Mouse (Mus musculus) stomach, embryonic 15.5 days (tissue): ENCODE results near the gene Lrrc73. TPM values are rescaled to one million over a fixed set of nuclear protein-coding genes. Genes with fewer than 3 reads are reported as not detected.

Experiments
- ATAC-seq: fragments of 200-750 bp; cut with Nextera tagmentation; 2 replicates; pipeline ENCODE4 v1.8.0; 2017; ENCODE audit warnings: low read depth, moderate number of reproducible peaks, moderate TSS enrichment; ENCODE audit not compliant: insufficient read depth, low FRiP score
- H3K27ac ChIP-seq: fragments of 300-500 bp; sonication (generic); 2 replicates; pipeline ENCODE4 v1.5.1; 2015; ENCODE audit warnings: mild to moderate bottlenecking, inconsistent platforms
- H3K27me3 ChIP-seq: fragments of 300-500 bp; sonication (generic); replicated peaks from 2 replicates; pipeline ENCODE4 v1.6.1; 2015; ENCODE audit warnings: inconsistent platforms
- H3K36me3 ChIP-seq: fragments of 300-500 bp; sonication (generic); 2 replicates; pipeline ENCODE4 v1.6.1; 2015; ENCODE audit warnings: inconsistent platforms
- H3K4me1 ChIP-seq: fragments of 300-500 bp; sonication (generic); 2 replicates; pipeline ENCODE4 v1.6.1; 2015; ENCODE audit warnings: inconsistent platforms
- H3K4me2 ChIP-seq: fragments of 300-500 bp; sonication (generic); 2 replicates; pipeline ENCODE4 v1.6.1; 2015; ENCODE audit warnings: mild to moderate bottlenecking, inconsistent platforms
- H3K4me3 ChIP-seq: fragments of 300-500 bp; sonication (generic); replicated peaks from 2 replicates; pipeline ENCODE4 v1.5.1; 2015; ENCODE audit warnings: inconsistent platforms
- H3K9ac ChIP-seq: fragments of 300-500 bp; sonication (generic); 2 replicates; pipeline ENCODE4 v1.6.1; 2015; ENCODE audit warnings: inconsistent platforms
- H3K9me3 ChIP-seq: fragments of 300-500 bp; sonication (generic); 2 replicates; pipeline ENCODE4 v1.6.1; 2016; ENCODE audit warnings: inconsistent platforms
- WGBS: fragments of 180-500 bp; shearing (Covaris S2); methylation state at CpG from one replicate; pipeline ENCODE4 v1.1.7; 2015; 5-methylcytosine and 5-hydroxymethylcytosine counted together
- polyA plus RNA-seq: library from polyadenylated mRNA; unstranded; fragments of >200 nt; fragmentation: Nextera tagmentation; extraction: Ambion mirVana; gene quantifications from 2 replicates; pipeline ENCODE4 v1.2.1, GENCODE M21; 2015

Lrrc73 gene
- polyA plus RNA-seq, 1 experiment from 2014 or later = 0.58 TPM

GRCm38 (mm10) chr17:46243624-46244023, 9.7 kb upstream of the Lrrc73 start:
- H3K27ac ChIP-seq = no peak overlapping the region
- no peak overlapping the region for H3K4me2 ChIP-seq
- H3K4me3 ChIP-seq = no peak overlapping the region
- WGBS = 62% methylated on average over 2 of the region's 2 CpGs
- H3K9me3 ChIP-seq = no peaks in the 10 kb centered on the region
- H3K4me1 ChIP-seq = peaks cover 7% of the 10 kb centered on the region
- H3K9ac ChIP-seq = no peak overlapping the region
- peaks cover 59% of the 10 kb centered on the region for H3K36me3 ChIP-seq
- ATAC-seq = no peak
- H3K27me3 ChIP-seq = no peaks in the 10 kb centered on the region

GRCm38 (mm10) chr17:46244579-46244978, 8.8 kb upstream of the Lrrc73 start:
- WGBS = 67% methylated on average over 10 of the region's 10 CpGs
- Histone ChIP-seq H3K9me3 (no peaks in the 10 kb centered on the region), H3K9ac (no peak overlapping the region), H3K4me3 (no peak overlapping the region), H3K4me1 (peaks cover 16% of the 10 kb centered on the region), H3K4me2 (no peak overlapping the region), H3K36me3 (peaks cover 55% of the 10 kb centered on the region), H3K27ac (no peak overlapping the region), H3K27me3 (no peaks in the 10 kb centered on the region)
- no peak for ATAC-seq

- ATAC-seq = peak; percentile 90
- H3K27ac ChIP-seq = peak within 1 kb of the TSS; percentile 85
- H3K4me3 ChIP-seq = peak within 1 kb of the TSS; percentile 75
Measured at GRCm38 (mm10) chr17:46247512-46248188, 5.7 kb upstream of the Lrrc73 start, which contains the start of the genes Polr1c and Yipf3. TSS of gene Polr1c (minus strand) at chr17:46248054. TSS of gene Yipf3 (plus strand) at chr17:46248080.

GRCm38 (mm10) chr17:46248189-46248522, 5.2 kb upstream of the Lrrc73 start:
- Histone ChIP-seq H3K27ac (peak overlapping the region; percentile 85), H3K4me3 (peak overlapping the region; percentile 75), H3K27me3 (no peaks in the 10 kb centered on the region), H3K9me3 (no peaks in the 10 kb centered on the region), H3K4me1 (peaks cover 22% of the 10 kb centered on the region), H3K4me2 (peak overlapping the region; percentile 67), H3K36me3 (peaks cover 49% of the 10 kb centered on the region), H3K9ac (peak overlapping the region; percentile 96)
- under 1% methylated on average over 37 of the region's 37 CpGs for WGBS
- ATAC-seq = no peak

More at GRCm38 (mm10) chr17:46247512-46248188, 5.7 kb upstream of the Lrrc73 start, which contains the start of the genes Polr1c and Yipf3:
- Histone ChIP-seq H3K36me3 (peaks cover 54% of the 10 kb centered on the region), H3K9ac (peak within 1 kb of the TSS; percentile 96), H3K4me2 (peak within 1 kb of the TSS; percentile 69), H3K9me3 (no peaks in the 10 kb centered on the region), H3K27me3 (no peaks in the 10 kb centered on the region), H3K4me1 (peaks cover 17% of the 10 kb centered on the region)
- WGBS = under 1% methylated on average over 53 of the region's 53 CpGs

GRCm38 (mm10) chr17:46251174-46251573, 2.2 kb upstream of the Lrrc73 start:
- Histone ChIP-seq H3K4me1 (peaks cover 32% of the 10 kb centered on the region), H3K27me3 (peaks cover 15% of the 10 kb centered on the region), H3K4me3 (no peak overlapping the region), H3K27ac (no peak overlapping the region), H3K4me2 (no peak overlapping the region), H3K9ac (no peak overlapping the region), H3K9me3 (no peaks in the 10 kb centered on the region), H3K36me3 (peaks cover 27% of the 10 kb centered on the region)
- no peak for ATAC-seq
- WGBS = 79% methylated on average over 7 of the region's 7 CpGs

GRCm38 (mm10) chr17:46252571-46253451, 520 bp upstream of the Lrrc73 start:
- H3K4me2 ChIP-seq = peak overlapping the region; percentile 100
- H3K9me3 ChIP-seq = no peaks in the 10 kb centered on the region
- H3K9ac ChIP-seq = no peak overlapping the region
- peaks cover 15% of the 10 kb centered on the region for H3K27me3 ChIP-seq
- H3K27ac ChIP-seq = no peak overlapping the region
- H3K4me1 ChIP-seq = peaks cover 25% of the 10 kb centered on the region
- peaks cover 40% of the 10 kb centered on the region for H3K36me3 ChIP-seq
- 54% methylated on average over 14 of the region's 14 CpGs for WGBS
- H3K4me3 ChIP-seq = peak overlapping the region; percentile 59
- no peak for ATAC-seq

- Histone ChIP-seq H3K27me3 (peaks cover 15% of the 10 kb centered on the region), H3K9me3 (no peaks in the 10 kb centered on the region), H3K4me3 (peak overlapping the region; percentile 59), H3K36me3 (peaks cover 53% of the 10 kb centered on the region), H3K4me2 (peak overlapping the region; percentile 100), H3K9ac (peak overlapping the region; percentile 35; the same call in 1 of the 2 replicates), H3K4me1 (peaks cover 20% of the 10 kb centered on the region), H3K27ac (no peak overlapping the region)
- under 1% methylated on average over 43 of the region's 54 CpGs for WGBS
- peak; percentile 12; the same call in 1 of the 2 replicates for ATAC-seq
Measured at GRCm38 (mm10) chr17:46254106-46254505, 775 bp downstream of the Lrrc73 start.

GRCm38 (mm10) chr17:46255147-46255546, 1.8 kb downstream of the Lrrc73 start:
- H3K27ac ChIP-seq = no peak overlapping the region
- no peak overlapping the region for H3K4me2 ChIP-seq
- no peak overlapping the region for H3K4me3 ChIP-seq
- H3K4me1 ChIP-seq = peaks cover 15% of the 10 kb centered on the region
- no peaks in the 10 kb centered on the region for H3K9me3 ChIP-seq
- no peak for ATAC-seq
- peaks cover 55% of the 10 kb centered on the region for H3K36me3 ChIP-seq
- no peak overlapping the region for H3K9ac ChIP-seq
- 31% methylated on average over 6 of the region's 6 CpGs for WGBS
- peaks cover 15% of the 10 kb centered on the region for H3K27me3 ChIP-seq

GRCm38 (mm10) chr17:46258279-46259053, 5.1 kb downstream of the Lrrc73 start:
- Histone ChIP-seq H3K4me3 (no peak overlapping the region), H3K4me1 (peaks cover 6% of the 10 kb centered on the region), H3K27ac (no peak overlapping the region), H3K9me3 (no peaks in the 10 kb centered on the region), H3K9ac (no peak overlapping the region), H3K27me3 (peaks cover 15% of the 10 kb centered on the region), H3K36me3 (peaks cover 63% of the 10 kb centered on the region), H3K4me2 (no peak overlapping the region)
- 84% methylated on average over 30 of the region's 30 CpGs for WGBS
- no peak for ATAC-seq

- H3K36me3 ChIP-seq = peaks cover 72% of the 10 kb centered on the region
- ATAC-seq = no peak
- no peaks in the 10 kb centered on the region for H3K9me3 ChIP-seq
- H3K27ac ChIP-seq = no peak overlapping the region
- WGBS = 86% methylated on average over 17 of the region's 17 CpGs
- H3K4me3 ChIP-seq = no peak overlapping the region
- H3K9ac ChIP-seq = no peak overlapping the region
- peaks cover 8% of the 10 kb centered on the region for H3K27me3 ChIP-seq
- no peaks in the 10 kb centered on the region for H3K4me1 ChIP-seq
- H3K4me2 ChIP-seq = no peak overlapping the region
Measured at GRCm38 (mm10) chr17:46259675-46260074, 6.3 kb downstream of the Lrrc73 start.

- Histone ChIP-seq H3K27me3 (no peaks in the 10 kb centered on the region), H3K4me2 (no peak overlapping the region), H3K9ac (no peak overlapping the region), H3K27ac (no peak overlapping the region), H3K9me3 (no peaks in the 10 kb centered on the region), H3K4me3 (no peak overlapping the region), H3K36me3 (peaks cover 63% of the 10 kb centered on the region), H3K4me1 (0 out of 2 replicates have a peak, but pooled peaks cover 9% of the 10 kb centered on the region)
- 87% methylated on average over 5 of the region's 5 CpGs for WGBS
- ATAC-seq = no peak
Measured at GRCm38 (mm10) chr17:46262201-46262694, 8.9 kb downstream of the Lrrc73 start.
